ENCODE assay signal across 8 mouse cellular contexts in the genomic region with DNA sequence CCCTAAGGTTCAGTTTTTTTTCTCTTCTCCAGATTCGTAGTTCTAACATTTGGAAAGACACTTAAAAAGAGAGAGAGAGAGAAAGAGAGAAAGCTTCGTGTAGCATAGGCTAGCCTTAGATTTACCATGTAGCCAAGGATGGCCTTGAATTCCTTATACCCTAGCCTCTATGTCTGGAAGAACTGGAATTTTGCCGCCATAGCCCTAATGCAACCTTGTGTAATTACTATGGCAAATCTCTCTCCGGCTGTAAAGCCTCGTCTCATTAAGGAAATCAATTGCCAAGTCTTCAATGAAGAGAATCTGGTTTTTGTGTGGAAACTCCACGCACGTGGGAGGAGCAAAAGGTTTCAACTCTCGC. TPM values are rescaled to one million over a fixed set of nuclear protein-coding genes. Genes with fewer than 3 reads are reported as not detected.
DNase-seq lines count a peak whose midpoint lies in the region; ATAC-seq and TF ChIP-seq lines count a peak whose summit lies in the region.

No protein-coding gene starts in this region.

- H3K9me3 ChIP-seq in kidney, postnatal 0 days (replicated peaks; ENCODE audit: low read length), result no peaks in the 10 kb centered on the region
- no peaks in the 10 kb centered on the region for H3K9me3 ChIP-seq in embryonic facial prominence, embryonic 12.5 days
- no peaks in the 10 kb centered on the region for H3K9me3 ChIP-seq in hindbrain, embryonic 15.5 days
- no peaks in the 10 kb centered on the region for H3K9me3 ChIP-seq in midbrain, embryonic 15.5 days

- H3K9ac ChIP-seq in kidney, postnatal 0 days (ENCODE audit: low read depth, low read length), result peak overlapping the region; percentile 80; the same call in 1 of the 2 replicates
- H3K9ac ChIP-seq in embryonic facial prominence, embryonic 12.5 days, result no peak overlapping the region; the same call in 1 of the 2 replicates
- peak overlapping the region; percentile 72; the same call in 1 of the 2 replicates for H3K9ac ChIP-seq in hindbrain, embryonic 15.5 days
- no peak overlapping the region for H3K9ac ChIP-seq in midbrain, embryonic 15.5 days

- H3K4me3 ChIP-seq in kidney, postnatal 0 days (replicated peaks; ENCODE audit: low read depth, low read length), result peak overlapping the region; percentile 82
- peak overlapping the region; percentile 68 for H3K4me3 ChIP-seq in embryonic facial prominence, embryonic 12.5 days
- peak overlapping the region; percentile 77 for H3K4me3 ChIP-seq in hindbrain, embryonic 15.5 days
- H3K4me3 ChIP-seq in midbrain, embryonic 15.5 days, result peak overlapping the region; percentile 67

- H3K27ac ChIP-seq in kidney, postnatal 0 days, result no peak overlapping the region
- H3K27ac ChIP-seq in embryonic facial prominence, embryonic 12.5 days, result no peak overlapping the region
- peak overlapping the region; percentile 86 for H3K27ac ChIP-seq in hindbrain, embryonic 15.5 days (replicated peaks)
- H3K27ac ChIP-seq in midbrain, embryonic 15.5 days, result peak overlapping the region; percentile 85

- DNase-seq in kidney, postnatal 0 days (ENCODE audit: low spot score), result no peak
- DNase-seq in kidney, adult 9 months, result no peak
- no peak for DNase-seq in retina, postnatal 1 day
- DNase-seq in cerebellum, adult 18-20 months, result no peak
- no peak for DNase-seq in adrenal gland, postnatal 36 days

- no peak for ATAC-seq in kidney, postnatal 0 days (replicated peaks; ENCODE audit: low FRiP score, low read depth)
- ATAC-seq in embryonic facial prominence, embryonic 12.5 days (ENCODE audit: insufficient number of reproducible peaks, insufficient read depth, low FRiP score, low TSS enrichment), result peak; percentile 11; the same call in 1 of the 2 replicates
- ATAC-seq in hindbrain, embryonic 15.5 days (ENCODE audit: low FRiP score, low read depth), result no peak
- peak; percentile 51; the same call in 1 of the 2 replicates for ATAC-seq in midbrain, embryonic 15.5 days (replicated peaks)

- 21% methylated on average over 8 of the region's 8 CpGs for WGBS in kidney, postnatal 0 days
- 22% methylated on average over 8 of the region's 8 CpGs for WGBS in embryonic facial prominence, embryonic 12.5 days
- WGBS in hindbrain, embryonic 15.5 days, result 20% methylated on average over 8 of the region's 8 CpGs
- 15% methylated on average over 8 of the region's 8 CpGs for WGBS in midbrain, embryonic 15.5 days

- H3K4me1 ChIP-seq in kidney, postnatal 0 days (replicated peaks; ENCODE audit: insufficient read depth, low read length), result peaks cover 4% of the 10 kb centered on the region; the same call in 1 of the 2 replicates
- no peaks in the 10 kb centered on the region for H3K4me1 ChIP-seq in embryonic facial prominence, embryonic 12.5 days
- H3K4me1 ChIP-seq in hindbrain, embryonic 15.5 days (replicated peaks), result peaks cover 17% of the 10 kb centered on the region
- H3K4me1 ChIP-seq in midbrain, embryonic 15.5 days, result peaks cover 15% of the 10 kb centered on the region

- H3K36me3 ChIP-seq in kidney, postnatal 0 days (ENCODE audit: insufficient read depth, low read length), result no peaks in the 10 kb centered on the region
- no peaks in the 10 kb centered on the region for H3K36me3 ChIP-seq in embryonic facial prominence, embryonic 12.5 days
- H3K36me3 ChIP-seq in hindbrain, embryonic 15.5 days, result no peaks in the 10 kb centered on the region
- H3K36me3 ChIP-seq in midbrain, embryonic 15.5 days (replicated peaks), result no peaks in the 10 kb centered on the region

- peak overlapping the region; percentile 90 for H3K4me2 ChIP-seq in kidney, postnatal 0 days (ENCODE audit: low read length)
- H3K4me2 ChIP-seq in embryonic facial prominence, embryonic 12.5 days (replicated peaks), result peak overlapping the region; percentile 96
- peak overlapping the region; percentile 69 for H3K4me2 ChIP-seq in hindbrain, embryonic 15.5 days
- peak overlapping the region; percentile 67 for H3K4me2 ChIP-seq in midbrain, embryonic 15.5 days

- H3K27me3 ChIP-seq in kidney, postnatal 0 days (ENCODE audit: insufficient read depth, low read length), result no peaks in the 10 kb centered on the region
- H3K27me3 ChIP-seq in embryonic facial prominence, embryonic 12.5 days, result peaks cover 20% of the 10 kb centered on the region
- no peaks in the 10 kb centered on the region for H3K27me3 ChIP-seq in hindbrain, embryonic 15.5 days
- no peaks in the 10 kb centered on the region for H3K27me3 ChIP-seq in midbrain, embryonic 15.5 days (replicated peaks)

- no peak for TF ChIP-seq CTCF in kidney, postnatal 0 days (IDR thresholded peaks at IDR 0.05; ENCODE audit: low read depth)

RNA-seq across cellular contexts. Expression of a gene that starts 0.4 kb away (rescaled TPM):
- 3.3 and 3.8 TPM in 2 replicates for polyA plus RNA-seq in kidney, postnatal 0 days (2015; fragmentation: Nextera tagmentation; extraction: Ambion mirVana)
- polyA plus RNA-seq in embryonic facial prominence, embryonic 12.5 days (2016; fragmentation: Nextera tagmentation; extraction: Ambion mirVana), result 7.8 and 9.1 TPM in 2 replicates
- 16.1 and 19.2 TPM in 2 replicates for polyA plus RNA-seq in hindbrain, embryonic 15.5 days (2015; fragmentation: Nextera tagmentation; extraction: Ambion mirVana)
- polyA plus RNA-seq in midbrain, embryonic 15.5 days (2015; fragmentation: Nextera tagmentation; extraction: Ambion mirVana), result 20.1 and 21.2 TPM in 2 replicates
- 10 to 100 TPM; 10.5 to 12.4 TPM for total RNA-seq in adrenal gland, postnatal 36 days (2021)

RNA-seq across cellular contexts. Expression of a gene that starts 12.4 kb away (rescaled TPM):
- 8.1 and 8.9 TPM in 2 replicates for polyA plus RNA-seq in kidney, postnatal 0 days (2015; fragmentation: Nextera tagmentation; extraction: Ambion mirVana)
- polyA plus RNA-seq in embryonic facial prominence, embryonic 12.5 days (2016; fragmentation: Nextera tagmentation; extraction: Ambion mirVana), result 20.4 and 22.9 TPM in 2 replicates
- polyA plus RNA-seq in hindbrain, embryonic 15.5 days (2015; fragmentation: Nextera tagmentation; extraction: Ambion mirVana), result 37.5 and 38.9 TPM in 2 replicates
- 52.0 and 55.3 TPM in 2 replicates for polyA plus RNA-seq in midbrain, embryonic 15.5 days (2015; fragmentation: Nextera tagmentation; extraction: Ambion mirVana)
- 10 to 100 TPM; 44.0 to 57.2 TPM for total RNA-seq in adrenal gland, postnatal 36 days (2021)

RNA-seq across cellular contexts. Expression of a gene that starts 26.9 kb away (rescaled TPM):
- polyA plus RNA-seq in kidney, postnatal 0 days (2015; fragmentation: Nextera tagmentation; extraction: Ambion mirVana), result 253 and 273 TPM in 2 replicates
- polyA plus RNA-seq in embryonic facial prominence, embryonic 12.5 days (2016; fragmentation: Nextera tagmentation; extraction: Ambion mirVana), result 333 and 352 TPM in 2 replicates
- polyA plus RNA-seq in hindbrain, embryonic 15.5 days (2015; fragmentation: Nextera tagmentation; extraction: Ambion mirVana), result 227 and 236 TPM in 2 replicates
- 218 and 235 TPM in 2 replicates for polyA plus RNA-seq in midbrain, embryonic 15.5 days (2015; fragmentation: Nextera tagmentation; extraction: Ambion mirVana)
- 100 to 1,000 TPM; 191 to 261 TPM for total RNA-seq in adrenal gland, postnatal 36 days (2021)

RNA-seq across cellular contexts. Expression of a gene that starts 32.8 kb away (rescaled TPM):
- polyA plus RNA-seq in kidney, postnatal 0 days (2015; fragmentation: Nextera tagmentation; extraction: Ambion mirVana), result 19.2 and 21.3 TPM in 2 replicates
- polyA plus RNA-seq in embryonic facial prominence, embryonic 12.5 days (2016; fragmentation: Nextera tagmentation; extraction: Ambion mirVana), result 26.5 and 28.1 TPM in 2 replicates
- 28.9 and 29.6 TPM in 2 replicates for polyA plus RNA-seq in hindbrain, embryonic 15.5 days (2015; fragmentation: Nextera tagmentation; extraction: Ambion mirVana)
- polyA plus RNA-seq in midbrain, embryonic 15.5 days (2015; fragmentation: Nextera tagmentation; extraction: Ambion mirVana), result 29.1 and 34.0 TPM in 2 replicates
- total RNA-seq in adrenal gland, postnatal 36 days (2021), result 10 to 100 TPM; 16.0 to 19.6 TPM

RNA-seq across cellular contexts. Expression of a gene that starts 48.1 kb away (rescaled TPM):
- 7.2 and 9.2 TPM in 2 replicates for polyA plus RNA-seq in kidney, postnatal 0 days (2015; fragmentation: Nextera tagmentation; extraction: Ambion mirVana)
- polyA plus RNA-seq in embryonic facial prominence, embryonic 12.5 days (2016; fragmentation: Nextera tagmentation; extraction: Ambion mirVana), result 20.4 and 20.8 TPM in 2 replicates
- 21.1 and 25.4 TPM in 2 replicates for polyA plus RNA-seq in hindbrain, embryonic 15.5 days (2015; fragmentation: Nextera tagmentation; extraction: Ambion mirVana)
- 22.8 and 29.5 TPM in 2 replicates for polyA plus RNA-seq in midbrain, embryonic 15.5 days (2015; fragmentation: Nextera tagmentation; extraction: Ambion mirVana)
- 10 to 100 TPM in 1 of 2 experiments, 1 to 10 TPM in 1; 6.3 to 14.2 TPM for total RNA-seq in adrenal gland, postnatal 36 days (2021)

Comparison
In these comparisons a context has a peak if more than half of its experiments do, and no peak if none do; other contexts are left out.
1. ATAC-seq: peak in embryonic facial prominence, embryonic 12.5 days (single experiment) and midbrain, embryonic 15.5 days (single experiment); none in kidney, postnatal 0 days (single experiment) and hindbrain, embryonic 15.5 days (single experiment).
2. H3K27ac ChIP-seq: peak in hindbrain, embryonic 15.5 days (single experiment) and midbrain, embryonic 15.5 days (single experiment); none in kidney, postnatal 0 days (single experiment) and embryonic facial prominence, embryonic 12.5 days (single experiment).
3. H3K9ac ChIP-seq: peak in kidney, postnatal 0 days (single experiment) and hindbrain, embryonic 15.5 days (single experiment); none in embryonic facial prominence, embryonic 12.5 days (single experiment) and midbrain, embryonic 15.5 days (single experiment).
4. Peak in every context shown above with its lines, with median percentiles within 50 percentile points of each other: H3K4me2 ChIP-seq and H3K4me3 ChIP-seq.